Mouse (Mus musculus) kidney, adult 2 months (tissue): ENCODE results near the gene Nup62. TPM values are rescaled to one million over a fixed set of nuclear protein-coding genes. Genes with fewer than 3 reads are reported as not detected.
A peak's percentile ranks its signal among the peaks of the same experiment; 100 is the strongest.

Experiments
- DNase-seq: peaks from one replicate; pipeline ENCODE4 v3.0.0; 2021
- H3K27ac ChIP-seq: fragments of 200-500 bp; 2 replicates; pipeline ENCODE4 v1.5.1; 2012; ENCODE audit warnings: low read depth, low read length, control low read depth, inconsistent platforms; ENCODE audit not compliant: insufficient read depth
- H3K27me3 ChIP-seq: fragments of 200-500 bp; replicated peaks from 2 replicates; pipeline ENCODE4 v1.6.1; 2012; ENCODE audit warnings: mild to moderate bottlenecking, moderate library complexity, low read length, inconsistent platforms; ENCODE audit not compliant: control insufficient read depth, insufficient read depth
- H3K36me3 ChIP-seq: fragments of 200-500 bp; 2 replicates; pipeline ENCODE4 v1.6.1; 2012; ENCODE audit warnings: mild to moderate bottlenecking, moderate library complexity, low read length, inconsistent platforms; ENCODE audit not compliant: control insufficient read depth, insufficient read depth
- H3K4me1 ChIP-seq: fragments of 200-500 bp; 2 replicates; pipeline ENCODE4 v1.6.1; 2011; ENCODE audit warnings: low read length; ENCODE audit not compliant: control insufficient read depth, insufficient read depth
- H3K4me3 ChIP-seq: fragments of 200-500 bp; 2 replicates; pipeline ENCODE4 v1.5.1; 2011; ENCODE audit warnings: mild to moderate bottlenecking, low read depth, low read length, control low read depth; ENCODE audit not compliant: insufficient read depth
- CTCF ChIP-seq: fragments of 200-500 bp; conservative IDR thresholded peaks from 2 replicates; pipeline ENCODE4 v1.5.1; 2011; ENCODE audit warnings: low read depth, mild to moderate bottlenecking, control low read depth, low read length, moderate library complexity, mixed read lengths; ENCODE audit not compliant: insufficient read depth, insufficient read length
- POLR2A ChIP-seq: fragments of 200-500 bp; IDR thresholded peaks from one replicate; pipeline ENCODE4 v1.6.1; 2011; ENCODE audit warnings: low read depth, low read length, control low read depth
- WGBS: fragments of 180-500 bp; shearing (Covaris S2); methylation state at CpG from one replicate; pipeline ENCODE4 v1.1.7; 2018; 5-methylcytosine and 5-hydroxymethylcytosine counted together
- polyA plus RNA-seq: library from polyadenylated mRNA; depleted of rRNA; stranded (reverse); fragments of >200 nt; gene quantifications from 2 replicates; pipeline ENCODE4 v1.2.3, GENCODE M21; 2012

Nup62 gene
- polyA plus RNA-seq, 1 experiment, result 35.9 TPM

DNA sequence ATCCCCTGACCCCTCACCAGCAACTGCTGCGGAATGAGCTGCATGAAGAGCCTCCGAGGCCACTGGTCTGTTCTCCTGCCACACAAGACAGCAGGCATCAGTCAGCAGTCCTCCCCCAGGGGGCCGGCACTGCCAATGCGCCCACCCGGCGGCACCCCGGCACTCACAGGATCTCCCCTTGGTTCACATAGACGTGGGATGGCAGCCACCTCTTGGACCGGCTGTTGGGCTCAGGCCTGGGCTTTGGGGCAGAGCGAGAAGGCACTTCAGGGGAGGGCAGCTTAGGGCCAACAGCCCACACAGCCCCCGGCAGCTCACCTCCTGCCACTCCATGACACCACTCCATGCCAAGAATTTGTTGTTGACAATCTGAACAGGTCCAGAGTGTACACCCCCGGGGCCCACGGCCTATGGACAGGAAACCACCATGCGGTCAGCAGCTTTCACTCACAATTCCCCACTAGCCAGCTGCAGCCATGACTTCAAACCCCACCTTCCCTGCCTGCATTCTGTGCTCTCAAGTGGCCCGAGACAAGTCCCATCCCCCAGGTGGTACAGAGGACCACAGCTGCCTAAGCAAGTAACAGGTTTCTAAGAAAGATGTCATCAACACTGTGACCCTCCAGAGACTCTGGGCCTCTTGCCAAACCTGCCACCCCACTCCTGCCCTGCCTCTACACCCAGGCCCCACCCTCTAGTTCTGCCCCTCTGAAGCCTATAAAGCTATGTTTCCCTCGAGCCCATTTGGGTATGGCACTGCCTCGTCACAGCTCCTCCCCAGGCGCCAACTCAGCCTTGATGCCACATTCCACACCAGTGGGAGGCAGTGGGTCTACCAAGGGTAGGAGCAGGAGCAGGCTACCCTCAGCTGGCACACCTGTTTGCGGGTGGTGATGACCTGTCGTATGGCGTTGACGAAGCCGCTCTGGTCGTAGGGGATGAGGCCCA, 49.0 kb downstream of the Nup62 start:
- 67% methylated on average over 24 of the region's 24 CpGs for WGBS
- no peak overlapping the region for H3K4me3 ChIP-seq
- no peak overlapping the region for H3K27ac ChIP-seq
- TF ChIP-seq POLR2A (no peak), CTCF (no peak)
- no peak for DNase-seq
- H3K36me3 ChIP-seq, result no peaks in the 10 kb centered on the region
- H3K27me3 ChIP-seq, result no peaks in the 10 kb centered on the region
- peaks cover 21% of the 10 kb centered on the region for H3K4me1 ChIP-seq

GRCm38 (mm10) chr7:44866276-44867009, 50.6 kb downstream of the Nup62 start:
- H3K36me3 ChIP-seq, result no peaks in the 10 kb centered on the region
- peaks cover 21% of the 10 kb centered on the region for H3K4me1 ChIP-seq
- H3K27me3 ChIP-seq, result no peaks in the 10 kb centered on the region
- TF ChIP-seq POLR2A (no peak), CTCF (no peak; the same call in 1 of the 2 replicates)
- WGBS, result 17% methylated on average over 15 of the region's 15 CpGs
- H3K27ac ChIP-seq, result peak overlapping the region; percentile 12; the same call in 1 of the 2 replicates
- no peak overlapping the region for H3K4me3 ChIP-seq
- peak; percentile 81 for DNase-seq

GRCm38 (mm10) chr7:44867010-44867702, 51.3 kb downstream of the Nup62 start:
- no peak overlapping the region for H3K4me3 ChIP-seq
- TF ChIP-seq POLR2A (no peak), CTCF (no peak)
- peaks cover 21% of the 10 kb centered on the region for H3K4me1 ChIP-seq
- no peaks in the 10 kb centered on the region for H3K36me3 ChIP-seq
- H3K27ac ChIP-seq, result peak overlapping the region; percentile 42; the same call in 1 of the 2 replicates
- DNase-seq, result no peak
- no peaks in the 10 kb centered on the region for H3K27me3 ChIP-seq
- WGBS, result 50% methylated on average over 19 of the region's 19 CpGs

- peak overlapping the region; percentile 90; the same call in 1 of the 2 replicates for H3K4me3 ChIP-seq
- peak overlapping the region; percentile 42 for H3K27ac ChIP-seq
- peaks cover 21% of the 10 kb centered on the region for H3K4me1 ChIP-seq
These were observed 51.9 kb downstream of the Nup62 start for GRCm38 (mm10) chr7:44867802-44868201.

DNA sequence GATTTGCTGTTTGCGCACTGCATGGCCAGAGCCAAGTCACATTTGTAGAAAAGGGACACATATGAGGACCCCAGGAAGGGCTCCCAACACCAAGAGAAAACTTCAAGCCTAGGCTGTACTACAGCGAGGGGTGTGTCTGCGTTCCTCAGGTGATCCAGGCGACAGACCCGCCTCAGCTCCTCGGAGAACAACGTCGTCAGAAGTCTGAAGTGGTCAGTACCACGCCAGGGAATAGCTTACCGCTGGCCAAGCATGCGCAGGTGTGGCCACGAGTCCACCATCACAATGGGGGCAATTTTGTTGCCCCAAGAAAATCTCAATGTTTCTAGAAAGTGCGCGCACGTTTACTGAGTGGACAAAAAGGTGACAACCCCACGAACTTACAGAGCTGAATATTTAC, 52.6 kb downstream of the Nup62 start:
- DNase-seq, result peak; percentile 58
- Histone ChIP-seq H3K36me3 (no peaks in the 10 kb centered on the region), H3K4me3 (peak overlapping the region; percentile 90), H3K4me1 (peaks cover 21% of the 10 kb centered on the region), H3K27me3 (no peaks in the 10 kb centered on the region), H3K27ac (peak overlapping the region; percentile 42)
- 5% methylated on average over 16 of the region's 16 CpGs for WGBS
- TF ChIP-seq CTCF (no peak), POLR2A (no peak)

More at GRCm38 (mm10) chr7:44867802-44868201, 51.9 kb downstream of the Nup62 start:
- Histone ChIP-seq H3K36me3 (no peaks in the 10 kb centered on the region), H3K27me3 (no peaks in the 10 kb centered on the region)
- WGBS, result 35% methylated on average over 9 of the region's 9 CpGs
- no peak for TF ChIP-seq CTCF
- no peak for TF ChIP-seq POLR2A
- no peak for DNase-seq

- WGBS, result under 1% methylated on average over 103 of the region's 108 CpGs
- TF ChIP-seq POLR2A (no peak), CTCF (no peak)
- no peaks in the 10 kb centered on the region for H3K36me3 ChIP-seq
- peak overlapping the region; percentile 98 for H3K27ac ChIP-seq
- no peaks in the 10 kb centered on the region for H3K27me3 ChIP-seq
- H3K4me3 ChIP-seq, result peak overlapping the region; percentile 90
- peak; percentile 78 for DNase-seq
- peaks cover 21% of the 10 kb centered on the region for H3K4me1 ChIP-seq
These were observed 53.2 kb downstream of the Nup62 start for GRCm38 (mm10) chr7:44868919-44869696.
